ENCODE assay signal across 11 mouse cellular contexts in genomic region chr3:20822226-20822625, GRCm38 (mm10).
DNase-seq lines count a peak whose midpoint lies in the region; ATAC-seq and TF ChIP-seq lines count a peak whose summit lies in the region.
"Had no signal": no experiment of that assay in that cellular context is flagged by ENCODE, and none has a peak within 500 bp of the region (broad histone marks: within the 10 kb centered on the region; RNA-seq: fewer than 3 reads in every experiment).

No protein-coding gene starts in this region.

- no peaks in the 10 kb centered on the region for H3K4me1 ChIP-seq in heart, embryonic 10.5 days
- no peaks in the 10 kb centered on the region for H3K4me1 ChIP-seq in hindbrain, postnatal 0 days (ENCODE audit: insufficient read depth, low read length)
- no peaks in the 10 kb centered on the region for H3K4me1 ChIP-seq in kidney, adult 2 months (ENCODE audit: control insufficient read depth, insufficient read depth, low read length)
- H3K4me1 ChIP-seq in stomach, postnatal 0 days (replicated peaks; ENCODE audit: control insufficient read depth, insufficient read depth) = no peaks in the 10 kb centered on the region
- H3K4me1 ChIP-seq: limb, embryonic 15.5 days; megakaryocyte, embryonic 14.5 days had no signal

- no peaks in the 10 kb centered on the region for H3K36me3 ChIP-seq in heart, embryonic 10.5 days
- no peaks in the 10 kb centered on the region for H3K36me3 ChIP-seq in hindbrain, postnatal 0 days (ENCODE audit: insufficient read depth, low read length)
- H3K36me3 ChIP-seq in kidney, adult 2 months (ENCODE audit: control insufficient read depth, insufficient read depth, low read length) = no peaks in the 10 kb centered on the region
- H3K36me3 ChIP-seq in stomach, postnatal 0 days (ENCODE audit: control insufficient read depth, insufficient read depth, low read length) = no peaks in the 10 kb centered on the region
- H3K36me3 ChIP-seq: limb, embryonic 15.5 days had no signal

- no peak for TF ChIP-seq EP300 in stomach, postnatal 0 days (optimal IDR thresholded peaks at IDR 0.05)

- 21% methylated on average over 1 of the region's 1 CpGs for whole genome bisulfite sequencing in heart, embryonic 10.5 days
- 26% methylated on average over 1 of the region's 1 CpGs for WGBS in hindbrain, postnatal 0 days
- WGBS in kidney, adult 2 months = 50% methylated on average over 1 of the region's 1 CpGs
- WGBS in stomach, postnatal 0 days = 55% methylated on average over 1 of the region's 1 CpGs

- no peak for ATAC-seq in hindbrain, postnatal 0 days
- ATAC-seq in stomach, postnatal 0 days (ENCODE audit: low FRiP score, low TSS enrichment) = no peak
- ATAC-seq: forebrain, embryonic 13.5 days had no signal

- H3K27ac ChIP-seq in heart, embryonic 10.5 days = no peak overlapping the region
- peak overlapping the region; percentile 87 for H3K27ac ChIP-seq in left cerebral cortex, adult 2 months
- no peak overlapping the region for H3K27ac ChIP-seq in hindbrain, postnatal 0 days
- H3K27ac ChIP-seq in kidney, adult 2 months (ENCODE audit: insufficient read depth, low read depth, low read length) = no peak overlapping the region
- H3K27ac ChIP-seq in stomach, postnatal 0 days (replicated peaks) = no peak overlapping the region
- H3K27ac ChIP-seq: forebrain, embryonic 13.5 days; limb, embryonic 15.5 days had no signal

- no peak overlapping the region for H3K4me3 ChIP-seq in heart, embryonic 10.5 days
- no peak overlapping the region for H3K4me3 ChIP-seq in left cerebral cortex, adult 2 months
- no peak overlapping the region for H3K4me3 ChIP-seq in hindbrain, postnatal 0 days (ENCODE audit: low read length)
- no peak overlapping the region for H3K4me3 ChIP-seq in kidney, adult 2 months (ENCODE audit: insufficient read depth, low read depth, low read length)
- no peak overlapping the region for H3K4me3 ChIP-seq in stomach, postnatal 0 days (ENCODE audit: low read depth, low read length)
- H3K4me3 ChIP-seq: forebrain, embryonic 13.5 days; limb, embryonic 15.5 days; megakaryocyte, embryonic 14.5 days had no signal

- H3K9me3 ChIP-seq in heart, embryonic 10.5 days = no peaks in the 10 kb centered on the region
- H3K9me3 ChIP-seq in hindbrain, postnatal 0 days (ENCODE audit: low read length) = no peaks in the 10 kb centered on the region
- H3K9me3 ChIP-seq in stomach, postnatal 0 days (ENCODE audit: control insufficient read depth, low read length) = no peaks in the 10 kb centered on the region
- H3K9me3 ChIP-seq: forebrain, embryonic 13.5 days; limb, embryonic 15.5 days; megakaryocyte, embryonic 14.5 days had no signal

- intact Hi-C loops in left cerebral cortex, adult 2 months (cut with DNase I) = loop anchor here (2.0 to 10.0 kb wide), 7 partner anchors 70 to 655 kb away; no protein-coding TSS in a partner anchor

- H3K27me3 ChIP-seq in heart, embryonic 10.5 days (ENCODE audit: insufficient read depth, poor library complexity, severe bottlenecking) = no peaks in the 10 kb centered on the region
- no peaks in the 10 kb centered on the region for H3K27me3 ChIP-seq in hindbrain, postnatal 0 days (ENCODE audit: insufficient read depth, low read length)
- no peaks in the 10 kb centered on the region for H3K27me3 ChIP-seq in kidney, adult 2 months (replicated peaks; ENCODE audit: control insufficient read depth, insufficient read depth, low read length)
- no peaks in the 10 kb centered on the region for H3K27me3 ChIP-seq in stomach, postnatal 0 days (ENCODE audit: control insufficient read depth, insufficient read depth, low read length)
- H3K27me3 ChIP-seq: forebrain, embryonic 13.5 days; limb, embryonic 15.5 days; megakaryocyte, embryonic 14.5 days had no signal

- H3K9ac ChIP-seq in hindbrain, postnatal 0 days (replicated peaks; ENCODE audit: low read length) = no peak overlapping the region
- no peak overlapping the region for H3K9ac ChIP-seq in stomach, postnatal 0 days (ENCODE audit: low read length)
- H3K9ac ChIP-seq: forebrain, embryonic 13.5 days; limb, embryonic 15.5 days had no signal

- DNase-seq in heart, adult 18-20 months = peak; percentile 40 to 63
- DNase-seq in heart, embryonic 10.5 days (ENCODE audit: low spot score) = no peak
- peak; percentile 49 for DNase-seq in brain, embryonic 14.5 days (ENCODE audit: low read depth)
- DNase-seq in cerebellum, postnatal 36 days = peak; percentile 69 to 72
- DNase-seq in left cerebral cortex, adult 2 months (ENCODE audit: extremely low spot score in 1 of 2, low spot score in 2 of 2) = peak; percentile 32 to 59
- DNase-seq in hindbrain, postnatal 0 days (ENCODE audit: low spot score) = no peak
- no peak for DNase-seq in kidney, adult 2 months
- no peak for DNase-seq in stomach, postnatal 0 days (ENCODE audit: low spot score)

- TF ChIP-seq CTCF in brain, embryonic 14.5 days (IDR thresholded peaks at IDR 0.05; ENCODE audit: borderline replicate concordance, extremely low read depth, insufficient read depth, insufficient read length) = no peak
- TF ChIP-seq CTCF in left cerebral cortex, adult 2 months (IDR thresholded peaks at IDR 0.05) = no peak
- no peak for TF ChIP-seq CTCF in hindbrain, postnatal 0 days (IDR thresholded peaks at IDR 0.05; ENCODE audit: low read depth)
- TF ChIP-seq CTCF in kidney, adult 2 months (conservative IDR thresholded peaks at IDR 0.05; ENCODE audit: insufficient read depth, insufficient read length, low read depth, low read length) = no peak
- no peak for TF ChIP-seq CTCF in stomach, postnatal 0 days (IDR thresholded peaks at IDR 0.05; ENCODE audit: low read depth)

- H3K4me2 ChIP-seq in hindbrain, postnatal 0 days (ENCODE audit: low read depth, low read length) = no peak overlapping the region
- H3K4me2 ChIP-seq in stomach, postnatal 0 days (replicated peaks; ENCODE audit: low read depth) = no peak overlapping the region
- H3K4me2 ChIP-seq: forebrain, embryonic 13.5 days; limb, embryonic 15.5 days had no signal

- TF ChIP-seq POLR2A in brain, embryonic 14.5 days (IDR thresholded peaks at IDR 0.05; ENCODE audit: borderline replicate concordance, extremely low read depth, insufficient read depth, insufficient read length, poor library complexity, severe bottlenecking) = no peak
- TF ChIP-seq POLR2A in kidney, adult 2 months (IDR thresholded peaks at IDR 0.05; ENCODE audit: low read depth, low read length) = no peak

Comparison
In these comparisons a context has a peak if more than half of its experiments do, and no peak if none do; other contexts are left out.
1. DNase-seq: peak in heart, adult 18-20 months (2 of 2), brain, embryonic 14.5 days (single experiment), cerebellum, postnatal 36 days (2 of 2) and left cerebral cortex, adult 2 months (2 of 2); none in heart, embryonic 10.5 days (single experiment), hindbrain, postnatal 0 days (single experiment), kidney, adult 2 months (single experiment) and stomach, postnatal 0 days (single experiment).